Mouse (Mus musculus): ENCODE results near the gene Zfp781. TPM values are rescaled to one million over a fixed set of nuclear protein-coding genes. Genes with fewer than 3 reads are reported as not detected.
"Not testable (repeated sequence)": the region's sequence is repeated elsewhere in the genome, so short reads cannot be mapped to it uniquely, and the experiment has no call there.

Zfp781 gene
- total RNA-seq (2014; rRNA removed) (5.8 and 6.0 TPM in 2 replicates), polyA plus RNA-seq (2015; fragmentation: Nextera tagmentation; extraction: Ambion mirVana) (3.8 and 4.1 TPM in 2 replicates)

- DNase-seq (ENCODE audit: low spot score); H3K4me3 ChIP-seq (ENCODE audit: low read length); H3K4me2 ChIP-seq (ENCODE audit: low read depth, low read length); H3K4me1 ChIP-seq (ENCODE audit: insufficient read depth, low read length); H3K9me3 ChIP-seq (ENCODE audit: low read length); H3K36me3 ChIP-seq (ENCODE audit: insufficient read depth, low read length); H3K27ac ChIP-seq; H3K27me3 ChIP-seq (ENCODE audit: insufficient read depth, low read length); H3K9ac ChIP-seq (replicated peaks; ENCODE audit: low read length): not testable (repeated sequence)
- WGBS, result no CpG with 5 or more reads among the region's 43 CpGs
- peak; percentile 99 for ATAC-seq
Measured at GRCm38 (mm10) chr10:81929842-81930743, at the start of gene Zfp781. Gene Zfp781, minus strand, starts transcription at chr10:81930480.

- H3K9ac ChIP-seq (replicated peaks; ENCODE audit: low read length); H3K4me1 ChIP-seq (ENCODE audit: insufficient read depth, low read length); DNase-seq (ENCODE audit: low spot score); H3K4me3 ChIP-seq (ENCODE audit: low read length); H3K36me3 ChIP-seq (ENCODE audit: insufficient read depth, low read length); H3K9me3 ChIP-seq (ENCODE audit: low read length); H3K4me2 ChIP-seq (ENCODE audit: low read depth, low read length); H3K27ac ChIP-seq; H3K27me3 ChIP-seq (ENCODE audit: insufficient read depth, low read length): not testable (repeated sequence)
- 0 out of 2 replicates have a peak, but pooled peaks have one; percentile 55 for ATAC-seq
- WGBS, result no CpG with 5 or more reads among the region's 44 CpGs
Measured at GRCm38 (mm10) chr10:81978365-81979003, 48.2 kb upstream of the Zfp781 start.

DNA sequence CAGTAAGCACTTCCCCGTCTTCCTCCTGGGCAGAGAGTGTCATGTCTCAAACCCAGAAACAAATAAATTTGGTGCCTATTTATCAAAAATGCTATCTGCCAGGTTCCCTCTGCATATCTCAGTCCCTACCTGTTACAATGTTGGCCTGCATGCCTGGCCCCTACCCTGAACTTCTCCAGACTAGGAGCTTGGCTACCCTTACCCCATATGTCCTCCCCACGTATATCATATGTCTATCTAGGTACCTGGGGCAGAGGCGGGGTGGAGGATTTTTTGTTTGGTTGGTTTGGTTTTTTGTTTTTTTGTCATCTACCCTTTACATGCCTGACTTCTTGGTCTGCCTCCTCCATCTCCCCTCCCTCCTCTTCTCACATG, 451 bp upstream of the Zfp781 start:
- not testable (repeated sequence) for H3K4me1 ChIP-seq (ENCODE audit: insufficient read depth, low read length); H3K4me2 ChIP-seq (ENCODE audit: low read depth, low read length); DNase-seq (ENCODE audit: low spot score); H3K9me3 ChIP-seq (ENCODE audit: low read length); H3K36me3 ChIP-seq (ENCODE audit: insufficient read depth, low read length); H3K27me3 ChIP-seq (ENCODE audit: insufficient read depth, low read length); H3K4me3 ChIP-seq (ENCODE audit: low read length); H3K27ac ChIP-seq; H3K9ac ChIP-seq (replicated peaks; ENCODE audit: low read length)
- WGBS, result no CpG with 5 or more reads among the region's 3 CpGs
- peak; percentile 31 for ATAC-seq

GRCm38 (mm10) chr10:81863409-81864407, 66.6 kb downstream of the Zfp781 start, which contains the start of gene Gm32687:
Gene Gm32687, plus strand, starts transcription at chr10:81863934.
- not testable (repeated sequence) for H3K4me1 ChIP-seq (ENCODE audit: insufficient read depth, low read length); H3K9me3 ChIP-seq (ENCODE audit: low read length); H3K27me3 ChIP-seq (ENCODE audit: insufficient read depth, low read length); H3K9ac ChIP-seq (replicated peaks; ENCODE audit: low read length); DNase-seq (ENCODE audit: low spot score); H3K4me3 ChIP-seq (ENCODE audit: low read length); H3K36me3 ChIP-seq (ENCODE audit: insufficient read depth, low read length); H3K27ac ChIP-seq; H3K4me2 ChIP-seq (ENCODE audit: low read depth, low read length)
- ATAC-seq, result peak; percentile 100
- 30% methylated on average over 3 of the region's 49 CpGs for WGBS

Other genes with a start within 250 kb of the Zfp781 start
- 4.3 and 5.0 TPM in 2 replicates for gene Zfp433, start 225.7 kb downstream of the Zfp781 start, total RNA-seq (2014; rRNA removed)
- 10.1 and 10.5 TPM in 2 replicates for gene Zfp433, start 225.7 kb downstream of the Zfp781 start, polyA plus RNA-seq (2015; fragmentation: Nextera tagmentation; extraction: Ambion mirVana)
- gene Gm3055, start 159.3 kb downstream of the Zfp781 start, total RNA-seq (2014; rRNA removed), result 5.1 and 16.5 TPM in 2 replicates
- gene Gm3055, start 159.3 kb downstream of the Zfp781 start, polyA plus RNA-seq (2015; fragmentation: Nextera tagmentation; extraction: Ambion mirVana), result 7.7 and 8.7 TPM in 2 replicates
- 1.3 TPM in 1 of 2 replicates, not detected in the other for gene Gm4767, start 118.3 kb downstream of the Zfp781 start, total RNA-seq (2014; rRNA removed)
- 2.0 and 2.8 TPM in 2 replicates for gene Gm4767, start 118.3 kb downstream of the Zfp781 start, polyA plus RNA-seq (2015; fragmentation: Nextera tagmentation; extraction: Ambion mirVana)
- 2.6 and 4.7 TPM in 2 replicates for gene Gm32687, start 66.5 kb downstream of the Zfp781 start, total RNA-seq (2014; rRNA removed)
- gene Gm32687, start 66.5 kb downstream of the Zfp781 start, polyA plus RNA-seq (2015; fragmentation: Nextera tagmentation; extraction: Ambion mirVana), result 5.6 and 6.4 TPM in 2 replicates
- 6.5 and 7.8 TPM in 2 replicates for gene Zfp873, start 117.6 kb upstream of the Zfp781 start, total RNA-seq (2014; rRNA removed)
- gene Zfp873, start 117.6 kb upstream of the Zfp781 start, polyA plus RNA-seq (2015; fragmentation: Nextera tagmentation; extraction: Ambion mirVana), result 8.1 and 8.2 TPM in 2 replicates
- gene BC024063, start 152.9 kb upstream of the Zfp781 start, total RNA-seq (2014; rRNA removed), result 1.9 and 2.1 TPM in 2 replicates
- gene BC024063, start 152.9 kb upstream of the Zfp781 start, polyA plus RNA-seq (2015; fragmentation: Nextera tagmentation; extraction: Ambion mirVana), result 2.6 and 3.4 TPM in 2 replicates
- 2.6 and 5.5 TPM in 2 replicates for gene AU041133, start 197.5 kb upstream of the Zfp781 start, total RNA-seq (2014; rRNA removed)
- gene AU041133, start 197.5 kb upstream of the Zfp781 start, polyA plus RNA-seq (2015; fragmentation: Nextera tagmentation; extraction: Ambion mirVana), result 7.3 and 7.9 TPM in 2 replicates

All from hindbrain, postnatal 0 days (tissue).